Mouse (Mus musculus): ENCODE results near the gene Olfr1497. TPM values are rescaled to one million over a fixed set of nuclear protein-coding genes. Genes with fewer than 3 reads are reported as not detected.

Gene Olfr1497
- total and polyA plus RNA-seq, 3 experiments, result not detected

GRCm38 (mm10) chr19:13749366-13749765, 48.6 kb downstream of the Olfr1497 start:
- no peak for TF ChIP-seq USF2 (conservative IDR thresholded peaks at IDR 0.05; ENCODE audit: low read depth, low read length)
- TF ChIP-seq PAX5 (IDR thresholded peaks at IDR 0.05; ENCODE audit: low read length), result no peak
- TF ChIP-seq MYC (IDR thresholded peaks at IDR 0.05; ENCODE audit: low read depth, low read length), result no peak
- TF ChIP-seq BHLHE40 (IDR thresholded peaks at IDR 0.05; ENCODE audit: low read depth, low read length), result no peak
- TF ChIP-seq MAZ (IDR thresholded peaks at IDR 0.05; ENCODE audit: low read depth, low read length), result no peak
- no peak for TF ChIP-seq ELF1 (IDR thresholded peaks at IDR 0.05; ENCODE audit: low read depth, low read length)
- TF ChIP-seq ZKSCAN1 (IDR thresholded peaks at IDR 0.05; ENCODE audit: borderline replicate concordance, low read depth, low read length), result no peak
- TF ChIP-seq UBTF (IDR thresholded peaks at IDR 0.05; ENCODE audit: low read depth, low read length), result no peak
- TF ChIP-seq ETS1 (conservative IDR thresholded peaks at IDR 0.05; ENCODE audit: low read depth, low read length), result no peak
- TF ChIP-seq ZNF384 (IDR thresholded peaks at IDR 0.05; ENCODE audit: low read depth, low read length), result no peak
- no peak for TF ChIP-seq ZC3H11A (IDR thresholded peaks at IDR 0.05; ENCODE audit: low read depth, low read length)
- TF ChIP-seq CTCF (conservative IDR thresholded peaks at IDR 0.05 in 1 of 2, IDR thresholded peaks at IDR 0.05 in 1 of 2; ENCODE audit: low read depth in 2 of 2, low read length in 2 of 2), result no peak
- Histone ChIP-seq H3K9me3 (replicated peaks; ENCODE audit: low read length) (no peaks in the 10 kb centered on the region), H3K9ac (ENCODE audit: insufficient read depth, low read depth) (no peak overlapping the region), H3K79me2 (replicated peaks; ENCODE audit: control insufficient read depth, extremely low read depth, insufficient read depth, poor library complexity, severe bottlenecking) (no peaks in the 10 kb centered on the region), H3K4me3 (replicated peaks in 1 of 3; ENCODE audit: low read depth in 2 of 3, low read length in 2 of 3, poor library complexity in 1 of 3) (no peak overlapping the region), H3K36me3 (replicated peaks in 1 of 2; ENCODE audit: control insufficient read depth in 1 of 2, insufficient read depth in 1 of 2, low read length in 1 of 2) (no peaks in the 10 kb centered on the region), H3K4me2 (ENCODE audit: insufficient read depth, low read depth, poor library complexity, severe bottlenecking) (no peak overlapping the region), H3K4me1 (ENCODE audit: control insufficient read depth in 1 of 2, insufficient read depth in 2 of 2) (no peaks in the 10 kb centered on the region), H3K27ac (ENCODE audit: insufficient read depth, low read depth) (no peak overlapping the region), H3K27me3 (replicated peaks) (no peaks in the 10 kb centered on the region)
- in situ Hi-C loops (cut with MboI; ENCODE audit: low pct_ligation_motif_present, low pct_unique_long_range_greater_than_20kb, low sequenced_read_pairs), result no loop called here
- dilution Hi-C loops (cut with MboI; ENCODE audit: extremely low pct_ligation_motif_present, extremely low pct_unique_long_range_greater_than_20kb, low sequenced_read_pairs), result no loop called here
- no peak for DNase-seq (ENCODE audit: extremely low read depth)

Other genes starting within 250 kb of the Olfr1497 start
- not detected in 2 replicates for gene Olfr1484, start 214.7 kb downstream of the Olfr1497 start, total RNA-seq (2012; rRNA removed)
- gene Olfr1484, start 214.7 kb downstream of the Olfr1497 start, total RNA-seq (2014; rRNA removed), result not detected in 2 replicates
- gene Olfr1484, start 214.7 kb downstream of the Olfr1497 start, polyA plus RNA-seq (2012; ENCODE audit: insufficient read length, low read depth), result not detected in 2 replicates
- gene Olfr1487, start 180.8 kb downstream of the Olfr1497 start, total RNA-seq (2012; rRNA removed), result not detected in 2 replicates
- gene Olfr1487, start 180.8 kb downstream of the Olfr1497 start, total RNA-seq (2014; rRNA removed), result not detected in 2 replicates
- gene Olfr1487, start 180.8 kb downstream of the Olfr1497 start, polyA plus RNA-seq (2012; ENCODE audit: insufficient read length, low read depth), result not detected in 2 replicates
- gene Olfr1489, start 166.6 kb downstream of the Olfr1497 start, total RNA-seq (2012; rRNA removed), result not detected in 2 replicates
- not detected in 2 replicates for gene Olfr1489, start 166.6 kb downstream of the Olfr1497 start, total RNA-seq (2014; rRNA removed)
- gene Olfr1489, start 166.6 kb downstream of the Olfr1497 start, polyA plus RNA-seq (2012; ENCODE audit: insufficient read length, low read depth), result not detected in 2 replicates
- gene Olfr1490, start 147.1 kb downstream of the Olfr1497 start, total RNA-seq (2012; rRNA removed), result not detected in 2 replicates
- not detected in 2 replicates for gene Olfr1490, start 147.1 kb downstream of the Olfr1497 start, total RNA-seq (2014; rRNA removed)
- gene Olfr1490, start 147.1 kb downstream of the Olfr1497 start, polyA plus RNA-seq (2012; ENCODE audit: insufficient read length, low read depth), result not detected in 2 replicates
- not detected in 2 replicates for gene Olfr1491, start 100.9 kb downstream of the Olfr1497 start, total RNA-seq (2012; rRNA removed)
- gene Olfr1491, start 100.9 kb downstream of the Olfr1497 start, total RNA-seq (2014; rRNA removed), result not detected in 2 replicates
- not detected in 2 replicates for gene Olfr1491, start 100.9 kb downstream of the Olfr1497 start, polyA plus RNA-seq (2012; ENCODE audit: insufficient read length, low read depth)
- not detected in 2 replicates for gene Olfr1493-ps1, start 74.9 kb downstream of the Olfr1497 start, total RNA-seq (2012; rRNA removed)
- not detected in 2 replicates for gene Olfr1493-ps1, start 74.9 kb downstream of the Olfr1497 start, total RNA-seq (2014; rRNA removed)
- gene Olfr1493-ps1, start 74.9 kb downstream of the Olfr1497 start, polyA plus RNA-seq (2012; ENCODE audit: insufficient read length, low read depth), result not detected in 2 replicates
- gene Olfr1494, start 58.5 kb downstream of the Olfr1497 start, total RNA-seq (2012; rRNA removed), result not detected in 2 replicates
- not detected in 2 replicates for gene Olfr1494, start 58.5 kb downstream of the Olfr1497 start, total RNA-seq (2014; rRNA removed)
- gene Olfr1494, start 58.5 kb downstream of the Olfr1497 start, polyA plus RNA-seq (2012; ENCODE audit: insufficient read length, low read depth), result not detected in 2 replicates
- gene Olfr1495, start 33.6 kb downstream of the Olfr1497 start, total RNA-seq (2012; rRNA removed), result not detected in 2 replicates
- gene Olfr1495, start 33.6 kb downstream of the Olfr1497 start, total RNA-seq (2014; rRNA removed), result not detected in 2 replicates
- gene Olfr1495, start 33.6 kb downstream of the Olfr1497 start, polyA plus RNA-seq (2012; ENCODE audit: insufficient read length, low read depth), result not detected in 2 replicates
- gene Olfr1496, start 20.3 kb downstream of the Olfr1497 start, total RNA-seq (2012; rRNA removed), result not detected in 2 replicates
- gene Olfr1496, start 20.3 kb downstream of the Olfr1497 start, total RNA-seq (2014; rRNA removed), result not detected in 2 replicates
- not detected in 2 replicates for gene Olfr1496, start 20.3 kb downstream of the Olfr1497 start, polyA plus RNA-seq (2012; ENCODE audit: insufficient read length, low read depth)
- not detected in 2 replicates for gene Olfr1499, start 21.2 kb upstream of the Olfr1497 start, total RNA-seq (2012; rRNA removed)
- not detected in 2 replicates for gene Olfr1499, start 21.2 kb upstream of the Olfr1497 start, total RNA-seq (2014; rRNA removed)
- not detected in 2 replicates for gene Olfr1499, start 21.2 kb upstream of the Olfr1497 start, polyA plus RNA-seq (2012; ENCODE audit: insufficient read length, low read depth)
- not detected in 2 replicates for gene Olfr1500, start 32.3 kb upstream of the Olfr1497 start, total RNA-seq (2012; rRNA removed)
- not detected in 2 replicates for gene Olfr1500, start 32.3 kb upstream of the Olfr1497 start, total RNA-seq (2014; rRNA removed)
- not detected in 2 replicates for gene Olfr1500, start 32.3 kb upstream of the Olfr1497 start, polyA plus RNA-seq (2012; ENCODE audit: insufficient read length, low read depth)
- gene Olfr1501, start 52.5 kb upstream of the Olfr1497 start, total RNA-seq (2012; rRNA removed), result not detected in 2 replicates
- not detected in 2 replicates for gene Olfr1501, start 52.5 kb upstream of the Olfr1497 start, total RNA-seq (2014; rRNA removed)
- not detected in 2 replicates for gene Olfr1501, start 52.5 kb upstream of the Olfr1497 start, polyA plus RNA-seq (2012; ENCODE audit: insufficient read length, low read depth)
- gene Olfr1502, start 63.6 kb upstream of the Olfr1497 start, total RNA-seq (2012; rRNA removed), result not detected in 2 replicates
- gene Olfr1502, start 63.6 kb upstream of the Olfr1497 start, total RNA-seq (2014; rRNA removed), result not detected in 2 replicates
- not detected in 2 replicates for gene Olfr1502, start 63.6 kb upstream of the Olfr1497 start, polyA plus RNA-seq (2012; ENCODE audit: insufficient read length, low read depth)
- gene Olfr1504, start 99.7 kb upstream of the Olfr1497 start, total RNA-seq (2012; rRNA removed), result not detected in 2 replicates
- gene Olfr1504, start 99.7 kb upstream of the Olfr1497 start, total RNA-seq (2014; rRNA removed), result not detected in 2 replicates
- gene Olfr1504, start 99.7 kb upstream of the Olfr1497 start, polyA plus RNA-seq (2012; ENCODE audit: insufficient read length, low read depth), result not detected in 2 replicates
- gene Olfr1505, start 115.3 kb upstream of the Olfr1497 start, total RNA-seq (2012; rRNA removed), result not detected in 2 replicates
- gene Olfr1505, start 115.3 kb upstream of the Olfr1497 start, total RNA-seq (2014; rRNA removed), result not detected in 2 replicates
- gene Olfr1505, start 115.3 kb upstream of the Olfr1497 start, polyA plus RNA-seq (2012; ENCODE audit: insufficient read length, low read depth), result not detected in 2 replicates

Data from CH12.LX (cell line).